Mouse (Mus musculus): ENCODE measurements around the gene Ramp1. TPM values are rescaled to one million over a fixed set of nuclear protein-coding genes. Genes with fewer than 3 reads are reported as not detected.

Ramp1 gene
- polyA plus RNA-seq, 1 experiment = 288 TPM

DNA sequence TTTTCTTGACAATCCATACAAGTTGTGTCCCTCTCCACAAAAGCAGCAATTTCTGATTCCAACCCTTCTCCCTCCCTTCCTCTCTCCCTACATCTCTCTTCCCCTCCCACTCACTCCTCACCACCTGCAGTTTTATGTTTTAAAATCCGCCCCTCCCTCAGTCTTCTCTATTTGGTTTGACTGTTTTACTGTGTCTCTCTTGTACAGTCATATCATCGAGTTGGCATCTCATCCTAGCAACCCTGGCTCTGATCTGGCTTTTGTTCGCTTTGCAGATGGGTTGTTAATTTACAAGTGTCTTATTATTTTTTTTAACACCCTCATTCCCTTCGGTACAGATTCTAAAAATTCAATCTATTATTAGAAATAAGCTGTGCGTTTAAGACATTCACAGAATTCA lies 27.3 kb downstream of the Ramp1 start:
- Histone ChIP-seq H3K27ac (ENCODE audit: control insufficient read depth, insufficient read depth, low read length) (no peak overlapping the region), H3K4me3 (ENCODE audit: control insufficient read depth, insufficient read depth, low read length) (no peak overlapping the region), H3K36me3 (ENCODE audit: control insufficient read depth, insufficient read depth, low read length) (peaks cover 50% of the 10 kb centered on the region), H3K27me3 (ENCODE audit: control insufficient read depth, insufficient read depth, low read length) (no peaks in the 10 kb centered on the region), H3K4me1 (replicated peaks; ENCODE audit: control insufficient read depth, insufficient read depth, low read length) (peaks cover 26% of the 10 kb centered on the region)
- DNase-seq = no peak
- WGBS = 84% methylated on average over 5 of the region's 5 CpGs
- TF ChIP-seq CTCF (IDR thresholded peaks at IDR 0.05; ENCODE audit: borderline replicate concordance, control insufficient read depth, extremely low read depth, insufficient read depth, low read length, poor library complexity) (no peak), POLR2A (IDR thresholded peaks at IDR 0.05; ENCODE audit: control insufficient read depth, extremely low read depth, insufficient read depth, low read length, poor library complexity) (no peak)

- no peak overlapping the region for H3K4me3 ChIP-seq (ENCODE audit: control insufficient read depth, insufficient read depth, low read length)
- no peak for DNase-seq
- no peaks in the 10 kb centered on the region for H3K27me3 ChIP-seq (ENCODE audit: control insufficient read depth, insufficient read depth, low read length)
- H3K4me1 ChIP-seq (replicated peaks; ENCODE audit: control insufficient read depth, insufficient read depth, low read length) = peaks cover 26% of the 10 kb centered on the region
- H3K36me3 ChIP-seq (ENCODE audit: control insufficient read depth, insufficient read depth, low read length) = peaks cover 49% of the 10 kb centered on the region
- 87% methylated on average over 3 of the region's 3 CpGs for WGBS
- H3K27ac ChIP-seq (ENCODE audit: control insufficient read depth, insufficient read depth, low read length) = no peak overlapping the region
- no peak for TF ChIP-seq CTCF (IDR thresholded peaks at IDR 0.05; ENCODE audit: borderline replicate concordance, control insufficient read depth, extremely low read depth, insufficient read depth, low read length, poor library complexity)
- no peak for TF ChIP-seq POLR2A (IDR thresholded peaks at IDR 0.05; ENCODE audit: control insufficient read depth, extremely low read depth, insufficient read depth, low read length, poor library complexity)
Observed at GRCm38 (mm10) chr1:91207334-91208074, 27.9 kb downstream of the Ramp1 start.

GRCm38 (mm10) chr1:91209343-91209742 lies 29.7 kb downstream of the Ramp1 start:
- no peak for DNase-seq
- Histone ChIP-seq H3K27ac (ENCODE audit: control insufficient read depth, insufficient read depth, low read length) (no peak overlapping the region), H3K27me3 (ENCODE audit: control insufficient read depth, insufficient read depth, low read length) (no peaks in the 10 kb centered on the region), H3K4me1 (replicated peaks; ENCODE audit: control insufficient read depth, insufficient read depth, low read length) (peaks cover 20% of the 10 kb centered on the region; the same call in 1 of the 2 replicates), H3K4me3 (ENCODE audit: control insufficient read depth, insufficient read depth, low read length) (no peak overlapping the region), H3K36me3 (ENCODE audit: control insufficient read depth, insufficient read depth, low read length) (peaks cover 37% of the 10 kb centered on the region)
- WGBS = 98% methylated on average over 6 of the region's 6 CpGs
- TF ChIP-seq CTCF (IDR thresholded peaks at IDR 0.05; ENCODE audit: borderline replicate concordance, control insufficient read depth, extremely low read depth, insufficient read depth, low read length, poor library complexity) = no peak
- no peak for TF ChIP-seq POLR2A (IDR thresholded peaks at IDR 0.05; ENCODE audit: control insufficient read depth, extremely low read depth, insufficient read depth, low read length, poor library complexity)

DNA sequence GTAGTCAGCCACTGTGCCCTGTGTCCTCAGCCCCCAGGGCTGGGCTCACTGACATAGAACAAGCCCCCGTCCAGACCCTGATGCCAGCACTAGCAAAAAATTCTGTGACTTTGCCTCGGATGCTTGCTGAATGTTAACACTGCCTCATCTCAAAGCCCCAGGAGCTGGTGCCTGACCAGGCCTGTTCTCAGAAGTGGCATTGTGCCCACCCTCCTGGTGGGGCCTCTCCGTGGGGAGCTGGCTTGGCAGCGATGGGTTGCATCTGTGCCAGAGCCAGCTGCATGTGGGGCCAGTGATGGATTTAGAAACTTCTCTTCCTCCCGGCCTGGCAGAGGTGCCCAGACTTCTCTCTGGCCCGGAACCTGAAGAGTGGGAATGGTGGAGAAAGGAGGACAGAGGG lies 30.2 kb downstream of the Ramp1 start:
- Histone ChIP-seq H3K27me3 (ENCODE audit: control insufficient read depth, insufficient read depth, low read length) (no peaks in the 10 kb centered on the region), H3K4me3 (ENCODE audit: control insufficient read depth, insufficient read depth, low read length) (no peak overlapping the region), H3K27ac (ENCODE audit: control insufficient read depth, insufficient read depth, low read length) (no peak overlapping the region), H3K36me3 (ENCODE audit: control insufficient read depth, insufficient read depth, low read length) (peaks cover 36% of the 10 kb centered on the region), H3K4me1 (replicated peaks; ENCODE audit: control insufficient read depth, insufficient read depth, low read length) (peaks cover 20% of the 10 kb centered on the region; the same call in 1 of the 2 replicates)
- no peak for DNase-seq
- no peak for TF ChIP-seq POLR2A (IDR thresholded peaks at IDR 0.05; ENCODE audit: control insufficient read depth, extremely low read depth, insufficient read depth, low read length, poor library complexity)
- no peak for TF ChIP-seq CTCF (IDR thresholded peaks at IDR 0.05; ENCODE audit: borderline replicate concordance, control insufficient read depth, extremely low read depth, insufficient read depth, low read length, poor library complexity)
- WGBS = 93% methylated on average over 6 of the region's 6 CpGs

DNA sequence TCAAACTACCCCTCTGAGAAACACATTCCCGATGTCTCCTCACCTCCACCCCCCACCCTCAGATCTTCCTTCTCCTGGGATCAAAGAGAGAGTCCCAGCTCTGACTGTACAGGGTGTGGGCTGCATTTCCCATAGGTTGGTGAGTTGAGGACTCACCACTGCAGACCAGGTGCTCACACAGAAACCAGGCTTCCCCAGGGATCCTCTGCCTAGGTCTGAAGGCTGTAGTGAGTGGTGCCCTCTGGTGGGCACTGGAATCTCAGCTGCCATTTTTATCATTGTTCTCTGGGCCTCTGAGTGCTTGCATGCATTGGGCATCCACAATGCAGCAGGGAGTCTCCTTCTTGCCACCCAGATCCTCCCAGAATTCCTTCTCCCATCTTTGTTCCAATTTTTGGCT lies 31.5 kb downstream of the Ramp1 start:
- Histone ChIP-seq H3K4me1 (replicated peaks; ENCODE audit: control insufficient read depth, insufficient read depth, low read length) (peaks cover 28% of the 10 kb centered on the region), H3K4me3 (ENCODE audit: control insufficient read depth, insufficient read depth, low read length) (no peak overlapping the region), H3K36me3 (ENCODE audit: control insufficient read depth, insufficient read depth, low read length) (peaks cover 29% of the 10 kb centered on the region), H3K27me3 (ENCODE audit: control insufficient read depth, insufficient read depth, low read length) (no peaks in the 10 kb centered on the region), H3K27ac (ENCODE audit: control insufficient read depth, insufficient read depth, low read length) (no peak overlapping the region)
- TF ChIP-seq POLR2A (IDR thresholded peaks at IDR 0.05; ENCODE audit: control insufficient read depth, extremely low read depth, insufficient read depth, low read length, poor library complexity) (no peak), CTCF (IDR thresholded peaks at IDR 0.05; ENCODE audit: borderline replicate concordance, control insufficient read depth, extremely low read depth, insufficient read depth, low read length, poor library complexity) (peak; percentile 77; the same call in 1 of the 2 replicates)
- WGBS = 89% methylated on average over 1 of the region's 1 CpGs
- peak; percentile 77 for DNase-seq

GRCm38 (mm10) chr1:91211591-91212008 lies 32.0 kb downstream of the Ramp1 start:
- Histone ChIP-seq H3K4me3 (ENCODE audit: control insufficient read depth, insufficient read depth, low read length) (no peak overlapping the region), H3K27me3 (ENCODE audit: control insufficient read depth, insufficient read depth, low read length) (no peaks in the 10 kb centered on the region), H3K27ac (ENCODE audit: control insufficient read depth, insufficient read depth, low read length) (no peak overlapping the region), H3K4me1 (replicated peaks; ENCODE audit: control insufficient read depth, insufficient read depth, low read length) (peaks cover 33% of the 10 kb centered on the region), H3K36me3 (ENCODE audit: control insufficient read depth, insufficient read depth, low read length) (peaks cover 24% of the 10 kb centered on the region)
- 89% methylated on average over 7 of the region's 7 CpGs for WGBS
- no peak for TF ChIP-seq POLR2A (IDR thresholded peaks at IDR 0.05; ENCODE audit: control insufficient read depth, extremely low read depth, insufficient read depth, low read length, poor library complexity)
- no peak for TF ChIP-seq CTCF (IDR thresholded peaks at IDR 0.05; ENCODE audit: borderline replicate concordance, control insufficient read depth, extremely low read depth, insufficient read depth, low read length, poor library complexity)
- DNase-seq = no peak

Measured in thymus, adult 2 months (tissue).